Mouse (Mus musculus): ENCODE measurements around the gene Gpx4. TPM values are rescaled to one million over a fixed set of nuclear protein-coding genes. Genes with fewer than 3 reads are reported as not detected.

Gene Gpx4
- polyA plus RNA-seq, 1 experiment from 2014 or later: 524 TPM

DNA sequence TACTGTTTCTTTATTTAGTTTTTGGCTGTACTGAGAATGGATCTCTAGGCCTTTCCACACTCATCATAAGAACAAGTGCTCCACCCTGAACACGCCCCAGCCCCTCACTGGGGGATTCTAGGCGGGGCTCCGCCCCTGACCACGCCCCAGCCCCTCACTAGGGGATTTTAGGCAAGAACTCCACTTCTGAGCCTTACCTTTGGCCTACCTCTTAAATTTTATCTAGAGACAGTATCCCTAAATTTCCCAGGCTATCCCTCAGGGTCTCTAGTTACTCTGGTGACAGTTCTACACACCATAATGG, 22.0 kb upstream of the Gpx4 start:
- Histone ChIP-seq H3K27ac (replicated peaks) (no peak overlapping the region), H3K4me3 (no peak overlapping the region), H3K9me3 (no peaks in the 10 kb centered on the region), H3K9ac (replicated peaks) (no peak overlapping the region), H3K36me3 (no peaks in the 10 kb centered on the region), H3K27me3 (peaks cover 13% of the 10 kb centered on the region), H3K4me2 (replicated peaks) (no peak overlapping the region), H3K4me1 (0 out of 2 replicates have a peak, but pooled peaks cover 1% of the 10 kb centered on the region)
- WGBS: 56% methylated on average over 4 of the region's 4 CpGs
- ATAC-seq (ENCODE audit: low FRiP score, low read depth): no peak

- ATAC-seq (ENCODE audit: low FRiP score, low read depth): no peak
- Histone ChIP-seq H3K9ac (replicated peaks) (no peak overlapping the region), H3K36me3 (no peaks in the 10 kb centered on the region), H3K4me3 (no peak overlapping the region), H3K9me3 (no peaks in the 10 kb centered on the region), H3K27me3 (peaks cover 8% of the 10 kb centered on the region), H3K4me2 (replicated peaks) (no peak overlapping the region), H3K27ac (replicated peaks) (no peak overlapping the region), H3K4me1 (no peaks in the 10 kb centered on the region)
- WGBS: 80% methylated on average over 10 of the region's 10 CpGs
These were observed 21.5 kb upstream of the Gpx4 start for GRCm38 (mm10) chr10:80025463-80025862.

- Histone ChIP-seq H3K4me3 (no peak overlapping the region), H3K36me3 (no peaks in the 10 kb centered on the region), H3K4me2 (replicated peaks) (no peak overlapping the region), H3K9me3 (no peaks in the 10 kb centered on the region), H3K9ac (replicated peaks) (no peak overlapping the region), H3K27ac (replicated peaks) (no peak overlapping the region), H3K4me1 (no peaks in the 10 kb centered on the region), H3K27me3 (0 out of 2 replicates have a peak, but pooled peaks cover 4% of the 10 kb centered on the region)
- no peak for ATAC-seq (ENCODE audit: low FRiP score, low read depth)
- 65% methylated on average over 12 of the region's 12 CpGs for WGBS
These were observed 21.1 kb upstream of the Gpx4 start for GRCm38 (mm10) chr10:80025889-80026288.

DNA sequence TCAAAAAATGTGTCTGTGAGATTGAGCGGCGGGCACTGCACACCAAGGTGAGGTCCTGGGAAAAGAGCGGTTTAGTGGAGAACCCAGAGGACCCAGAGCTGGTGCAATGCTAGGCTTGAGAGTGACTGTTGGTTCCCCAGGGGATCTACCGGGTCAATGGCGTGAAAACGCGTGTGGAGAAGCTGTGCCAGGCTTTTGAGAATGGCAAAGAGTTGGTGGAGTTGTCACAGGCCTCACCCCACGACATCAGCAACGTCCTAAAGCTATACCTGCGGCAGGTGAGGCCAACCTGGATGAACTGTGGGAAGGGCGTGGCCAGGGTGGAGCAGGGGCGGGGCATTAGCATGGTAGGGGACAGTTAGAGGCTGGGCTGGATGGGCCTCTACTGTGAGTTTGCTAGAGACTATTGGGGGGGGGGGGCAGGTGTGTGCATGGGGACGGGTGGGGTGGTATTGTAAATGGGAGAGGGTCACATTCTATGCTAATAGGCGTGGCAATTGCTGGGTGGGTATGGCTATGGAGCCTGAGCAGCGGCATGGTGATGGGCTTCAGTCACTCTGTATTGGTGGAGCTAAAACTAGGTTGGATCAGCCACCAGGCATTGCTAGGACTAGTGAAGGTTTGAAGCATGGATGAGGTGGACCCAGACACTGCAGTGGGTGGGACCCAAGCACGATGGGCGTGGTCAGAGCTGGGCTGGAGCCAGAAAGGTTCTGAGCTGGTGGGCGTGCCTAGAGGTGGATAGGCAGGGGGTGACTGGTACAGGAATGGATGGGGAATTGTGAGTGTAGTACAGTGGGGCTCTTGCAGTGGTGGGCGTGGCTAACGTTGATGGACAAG, 19.1 kb upstream of the Gpx4 start:
- no peak for ATAC-seq (ENCODE audit: low FRiP score, low read depth)
- H3K27me3 ChIP-seq: no peaks in the 10 kb centered on the region
- H3K4me1 ChIP-seq: no peaks in the 10 kb centered on the region
- H3K4me2 ChIP-seq (replicated peaks): no peak overlapping the region
- 75% methylated on average over 20 of the region's 20 CpGs for WGBS
- H3K27ac ChIP-seq (replicated peaks): no peak overlapping the region
- no peaks in the 10 kb centered on the region for H3K36me3 ChIP-seq
- H3K9me3 ChIP-seq: no peaks in the 10 kb centered on the region
- no peak overlapping the region for H3K4me3 ChIP-seq
- H3K9ac ChIP-seq (replicated peaks): no peak overlapping the region

DNA sequence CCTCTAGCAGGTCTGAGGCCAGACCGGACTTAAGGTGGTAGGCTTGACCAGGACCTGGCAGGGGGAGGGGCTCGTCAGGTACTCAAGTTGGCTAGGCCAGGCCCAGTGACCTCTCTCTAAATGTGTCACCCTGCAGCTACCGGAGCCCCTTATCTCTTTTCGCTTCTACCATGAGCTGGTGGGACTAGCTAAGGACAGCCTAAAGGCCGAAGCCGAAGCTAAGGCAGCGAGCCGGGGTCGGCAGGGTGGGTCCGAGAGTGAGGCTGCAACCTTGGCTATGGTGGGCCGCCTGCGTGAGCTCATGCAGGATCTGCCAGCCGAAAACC, 18.5 kb upstream of the Gpx4 start:
- no peaks in the 10 kb centered on the region for H3K9me3 ChIP-seq
- 95% methylated on average over 13 of the region's 13 CpGs for WGBS
- no peaks in the 10 kb centered on the region for H3K27me3 ChIP-seq
- H3K36me3 ChIP-seq: no peaks in the 10 kb centered on the region
- no peak overlapping the region for H3K9ac ChIP-seq (replicated peaks)
- H3K4me3 ChIP-seq: no peak overlapping the region
- ATAC-seq (ENCODE audit: low FRiP score, low read depth): no peak
- no peaks in the 10 kb centered on the region for H3K4me1 ChIP-seq
- no peak overlapping the region for H3K27ac ChIP-seq (replicated peaks)
- H3K4me2 ChIP-seq (replicated peaks): no peak overlapping the region

DNA sequence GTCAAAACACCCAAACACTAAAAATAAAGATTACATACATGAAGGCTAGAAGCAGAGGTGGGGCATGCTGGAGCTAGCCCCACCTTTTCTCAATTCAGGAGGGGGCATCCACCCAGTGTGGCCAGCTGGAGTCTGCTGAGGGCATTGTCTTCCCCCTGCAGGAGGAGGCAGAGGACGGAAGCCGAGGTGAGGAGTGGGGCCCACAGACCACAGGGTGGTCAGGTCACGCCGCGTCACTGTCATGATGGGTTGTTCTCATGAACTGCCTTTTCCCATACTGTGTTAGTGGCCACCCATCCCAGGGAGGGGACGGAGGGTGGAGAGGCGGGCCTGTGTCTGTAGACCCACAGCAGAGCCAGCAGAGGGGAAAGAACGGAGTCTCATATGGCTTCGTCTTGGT, 16.8 kb upstream of the Gpx4 start:
- Histone ChIP-seq H3K4me1 (no peaks in the 10 kb centered on the region), H3K4me2 (replicated peaks) (no peak overlapping the region), H3K27me3 (no peaks in the 10 kb centered on the region), H3K36me3 (peaks cover 9% of the 10 kb centered on the region), H3K27ac (replicated peaks) (no peak overlapping the region), H3K9me3 (no peaks in the 10 kb centered on the region), H3K4me3 (no peak overlapping the region), H3K9ac (replicated peaks) (no peak overlapping the region)
- WGBS: 90% methylated on average over 9 of the region's 9 CpGs
- ATAC-seq (ENCODE audit: low FRiP score, low read depth): no peak

- Histone ChIP-seq H3K9ac (replicated peaks) (no peak overlapping the region), H3K4me2 (replicated peaks) (no peak overlapping the region), H3K4me1 (no peaks in the 10 kb centered on the region), H3K4me3 (no peak overlapping the region), H3K9me3 (no peaks in the 10 kb centered on the region), H3K27me3 (no peaks in the 10 kb centered on the region), H3K36me3 (peaks cover 14% of the 10 kb centered on the region), H3K27ac (replicated peaks) (no peak overlapping the region)
- WGBS: 88% methylated on average over 17 of the region's 17 CpGs
- no peak for ATAC-seq (ENCODE audit: low FRiP score, low read depth)
These were observed 16.2 kb upstream of the Gpx4 start for GRCm38 (mm10) chr10:80030736-80031135.

- peaks cover 2% of the 10 kb centered on the region for H3K4me1 ChIP-seq
- no peak overlapping the region; the same call in 1 of the 2 replicates for H3K9ac ChIP-seq (replicated peaks)
- no peak overlapping the region; the same call in 1 of the 2 replicates for H3K27ac ChIP-seq (replicated peaks)
- H3K4me2 ChIP-seq (replicated peaks): no peak overlapping the region
- ATAC-seq (ENCODE audit: low FRiP score, low read depth): no peak
- no peaks in the 10 kb centered on the region for H3K27me3 ChIP-seq
- H3K9me3 ChIP-seq: no peaks in the 10 kb centered on the region
- WGBS: 63% methylated on average over 5 of the region's 5 CpGs
- no peak overlapping the region for H3K4me3 ChIP-seq
- peaks cover 35% of the 10 kb centered on the region for H3K36me3 ChIP-seq
These were observed 14.0 kb upstream of the Gpx4 start for GRCm38 (mm10) chr10:80032799-80033480.

- no peak for ATAC-seq (ENCODE audit: low FRiP score, low read depth)
- WGBS: 54% methylated on average over 9 of the region's 9 CpGs
- H3K4me1 ChIP-seq: peaks cover 10% of the 10 kb centered on the region
These were observed 13.2 kb upstream of the Gpx4 start for GRCm38 (mm10) chr10:80033511-80034391.

GRCm38 (mm10) chr10:80035148-80035547, 11.8 kb upstream of the Gpx4 start:
- ATAC-seq (ENCODE audit: low FRiP score, low read depth): no peak
- WGBS: 88% methylated on average over 8 of the region's 8 CpGs
- Histone ChIP-seq H3K4me3 (no peak overlapping the region), H3K27ac (replicated peaks) (no peak overlapping the region), H3K4me2 (replicated peaks) (no peak overlapping the region), H3K27me3 (no peaks in the 10 kb centered on the region), H3K36me3 (peaks cover 40% of the 10 kb centered on the region), H3K9ac (replicated peaks) (no peak overlapping the region), H3K4me1 (peaks cover 13% of the 10 kb centered on the region), H3K9me3 (no peaks in the 10 kb centered on the region)

More at GRCm38 (mm10) chr10:80033511-80034391, 13.2 kb upstream of the Gpx4 start:
- Histone ChIP-seq H3K4me2 (replicated peaks) (no peak overlapping the region), H3K27me3 (no peaks in the 10 kb centered on the region), H3K36me3 (peaks cover 40% of the 10 kb centered on the region), H3K9ac (replicated peaks) (no peak overlapping the region), H3K9me3 (no peaks in the 10 kb centered on the region), H3K4me3 (no peak overlapping the region), H3K27ac (replicated peaks) (no peak overlapping the region)

DNA sequence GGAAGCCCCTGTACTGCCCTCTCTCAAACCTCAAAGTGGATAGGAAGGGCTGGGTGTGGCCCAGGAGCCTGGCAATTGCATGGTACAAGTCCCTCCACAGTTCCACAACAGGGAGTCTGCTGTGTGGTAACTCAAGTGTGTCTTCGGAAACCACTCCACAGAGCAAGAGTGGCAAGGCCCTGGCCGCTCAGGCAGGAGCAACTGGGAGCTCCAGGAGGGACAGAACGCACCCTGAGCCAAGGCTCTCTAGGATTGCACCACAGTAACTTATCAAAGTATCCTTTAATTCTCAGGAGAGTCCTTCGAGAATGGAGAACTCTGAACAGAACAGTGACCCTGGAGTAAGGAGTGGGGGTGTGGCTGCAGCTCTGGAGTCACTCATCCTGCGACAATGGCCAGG, 11.3 kb upstream of the Gpx4 start:
- 93% methylated on average over 5 of the region's 5 CpGs for WGBS
- Histone ChIP-seq H3K4me1 (peaks cover 13% of the 10 kb centered on the region), H3K9me3 (no peaks in the 10 kb centered on the region), H3K9ac (replicated peaks) (no peak overlapping the region), H3K27me3 (no peaks in the 10 kb centered on the region), H3K36me3 (peaks cover 40% of the 10 kb centered on the region), H3K4me2 (replicated peaks) (no peak overlapping the region), H3K4me3 (no peak overlapping the region), H3K27ac (replicated peaks) (no peak overlapping the region)
- ATAC-seq (ENCODE audit: low FRiP score, low read depth): no peak

- Histone ChIP-seq H3K27ac (replicated peaks) (no peak overlapping the region), H3K4me1 (peaks cover 13% of the 10 kb centered on the region), H3K4me3 (no peak overlapping the region), H3K9ac (replicated peaks) (no peak overlapping the region), H3K4me2 (replicated peaks) (no peak overlapping the region), H3K36me3 (peaks cover 40% of the 10 kb centered on the region), H3K9me3 (no peaks in the 10 kb centered on the region), H3K27me3 (no peaks in the 10 kb centered on the region)
- WGBS: 92% methylated on average over 13 of the region's 13 CpGs
- no peak for ATAC-seq (ENCODE audit: low FRiP score, low read depth)
These were observed 10.1 kb upstream of the Gpx4 start for GRCm38 (mm10) chr10:80036832-80037231.
